Mouse (Mus musculus) olfactory bulb, adult 2 months (tissue): ENCODE data around the gene Trim38.

Experiments used
- CTCF ChIP-seq: fragments of 200-500 bp; IDR thresholded peaks from 2 replicates; pipeline ENCODE4 v1.5.1; 2012; ENCODE audit warnings: low read depth, mild to moderate bottlenecking, low read length, moderate library complexity; ENCODE audit not compliant: insufficient read depth
- POLR2A ChIP-seq: fragments of 200-500 bp; IDR thresholded peaks from 2 replicates; pipeline ENCODE4 v1.6.1; 2012; ENCODE audit warnings: mild to moderate bottlenecking, low read depth, low read length, moderate library complexity; ENCODE audit not compliant: insufficient read depth

DNA sequence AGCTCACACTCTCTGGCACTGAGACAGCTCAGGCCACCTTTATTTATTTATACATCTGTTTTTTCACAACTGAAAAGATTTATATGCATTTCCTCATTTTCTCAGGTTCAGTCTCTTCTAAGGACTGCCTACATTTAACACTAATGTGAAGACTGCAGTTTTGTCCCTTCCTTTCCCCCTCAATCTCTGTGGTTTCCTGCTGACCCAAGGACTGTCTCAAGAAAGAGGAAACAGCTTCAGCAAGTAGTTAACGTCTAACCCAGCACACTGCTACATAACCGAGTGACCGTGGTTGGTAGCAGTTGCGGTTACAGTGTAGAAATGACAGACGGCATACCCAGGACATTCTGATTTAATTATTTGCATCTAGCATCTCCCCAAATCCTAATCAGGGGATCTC lies 29.7 kb downstream of the Trim38 start:
- no peak for TF ChIP-seq CTCF
- TF ChIP-seq POLR2A = no peak
